Mouse (Mus musculus): ENCODE data around the gene Fbxo6. TPM values are rescaled to one million over a fixed set of nuclear protein-coding genes. Genes with fewer than 3 reads are reported as not detected.
A peak's percentile ranks its signal among the peaks of the same experiment; 100 is the strongest.

Gene Fbxo6
- polyA plus RNA-seq, 1 experiment from 2014 or later = 18.5 TPM

GRCm38 (mm10) chr4:148160436-148161390 lies 8.8 kb upstream of the Fbxo6 start, which contains the start of the genes Fbxo44 and Fbxo2:
TSS of gene Fbxo44 (minus strand) at chr4:148160482.
TSS of gene Fbxo2 (plus strand) at chr4:148160621.
- ATAC-seq (ENCODE audit: insufficient number of reproducible peaks, insufficient read depth, low FRiP score, low read depth) = peak; percentile 18
- peak within 1 kb of the TSS; percentile 56 to 67; a peak in 3 of 4 replicates for H3K27ac ChIP-seq (replicated peaks in 1 of 2; ENCODE audit: control insufficient read depth in 1 of 2, insufficient read depth in 1 of 2, low read depth in 2 of 2, low read length in 2 of 2)
- H3K9ac ChIP-seq (ENCODE audit: low read length) = peak within 1 kb of the TSS; percentile 79
- peaks cover 61% of the 10 kb centered on the region for H3K27me3 ChIP-seq (ENCODE audit: control insufficient read depth, insufficient read depth, low read length)
- peaks cover 22% of the 10 kb centered on the region for H3K36me3 ChIP-seq (ENCODE audit: control insufficient read depth, insufficient read depth, low read length)
- H3K4me1 ChIP-seq (ENCODE audit: control insufficient read depth in 2 of 2, insufficient read depth in 2 of 2, low read length in 2 of 2) = peaks cover 9 to 14% of the 10 kb centered on the region in 2 experiments; a peak in 3 of 4 replicates
- peak within 1 kb of the TSS; percentile 63 to 79 for H3K4me3 ChIP-seq (ENCODE audit: control insufficient read depth in 1 of 2, insufficient read depth in 1 of 2, low read depth in 1 of 2, low read length in 2 of 2)
- under 1% methylated on average over 42 of the region's 43 CpGs for WGBS
- H3K9me3 ChIP-seq (ENCODE audit: control insufficient read depth, low read length) = no peaks in the 10 kb centered on the region
- H3K4me2 ChIP-seq (ENCODE audit: low read length) = peak within 1 kb of the TSS; percentile 90

GRCm38 (mm10) chr4:148159544-148160435 lies 7.8 kb upstream of the Fbxo6 start:
- Histone ChIP-seq H3K27me3 (ENCODE audit: control insufficient read depth, insufficient read depth, low read length) (peaks cover 52% of the 10 kb centered on the region), H3K36me3 (ENCODE audit: control insufficient read depth, insufficient read depth, low read length) (peaks cover 30% of the 10 kb centered on the region), H3K4me1 (ENCODE audit: control insufficient read depth in 2 of 2, insufficient read depth in 2 of 2, low read length in 2 of 2) (peaks cover 9 to 14% of the 10 kb centered on the region in 2 experiments; a peak in 3 of 4 replicates), H3K4me2 (ENCODE audit: low read length) (peak overlapping the region; percentile 90), H3K27ac (replicated peaks in 1 of 2; ENCODE audit: control insufficient read depth in 1 of 2, insufficient read depth in 1 of 2, low read depth in 2 of 2, low read length in 2 of 2) (peak overlapping the region; percentile 56 to 67; a peak in 3 of 4 replicates), H3K9me3 (ENCODE audit: control insufficient read depth, low read length) (no peaks in the 10 kb centered on the region), H3K4me3 (ENCODE audit: control insufficient read depth in 1 of 2, insufficient read depth in 1 of 2, low read depth in 1 of 2, low read length in 2 of 2) (peak overlapping the region; percentile 63 to 79), H3K9ac (ENCODE audit: low read length) (peak overlapping the region; percentile 79)
- ATAC-seq (ENCODE audit: insufficient number of reproducible peaks, insufficient read depth, low FRiP score, low read depth) = peak; percentile 87
- WGBS = under 1% methylated on average over 49 of the region's 55 CpGs

- Histone ChIP-seq H3K9me3 (ENCODE audit: control insufficient read depth, low read length) (no peaks in the 10 kb centered on the region), H3K4me1 (ENCODE audit: control insufficient read depth in 2 of 2, insufficient read depth in 2 of 2, low read length in 2 of 2) (peaks cover 7 to 9% of the 10 kb centered on the region in 2 experiments; a peak in 3 of 4 replicates), H3K27ac (replicated peaks in 1 of 2; ENCODE audit: control insufficient read depth in 1 of 2, insufficient read depth in 1 of 2, low read depth in 2 of 2, low read length in 2 of 2) (peak overlapping the region; percentile 46 to 67), H3K36me3 (ENCODE audit: control insufficient read depth, insufficient read depth, low read length) (peaks cover 37% of the 10 kb centered on the region), H3K9ac (ENCODE audit: low read length) (peak overlapping the region; percentile 79), H3K27me3 (ENCODE audit: control insufficient read depth, insufficient read depth, low read length) (peaks cover 42% of the 10 kb centered on the region), H3K4me2 (ENCODE audit: low read length) (peak overlapping the region; percentile 90), H3K4me3 (ENCODE audit: control insufficient read depth in 1 of 2, insufficient read depth in 1 of 2, low read depth in 1 of 2, low read length in 2 of 2) (peak overlapping the region; percentile 63 to 79)
- ATAC-seq (ENCODE audit: insufficient number of reproducible peaks, insufficient read depth, low FRiP score, low read depth) = no peak
- 29% methylated on average over 27 of the region's 27 CpGs for WGBS
Observed at GRCm38 (mm10) chr4:148158436-148159348, 6.8 kb upstream of the Fbxo6 start.

- ATAC-seq (ENCODE audit: insufficient number of reproducible peaks, insufficient read depth, low FRiP score, low read depth) = no peak
- WGBS = 57% methylated on average over 3 of the region's 3 CpGs
Observed at GRCm38 (mm10) chr4:148154982-148155381, 3.0 kb upstream of the Fbxo6 start.

GRCm38 (mm10) chr4:148154006-148154405 lies 2.1 kb upstream of the Fbxo6 start:
- H3K27me3 ChIP-seq (ENCODE audit: control insufficient read depth, insufficient read depth, low read length) = peaks cover 7% of the 10 kb centered on the region; the same call in 1 of the 2 replicates
- peaks cover 41% of the 10 kb centered on the region for H3K36me3 ChIP-seq (ENCODE audit: control insufficient read depth, insufficient read depth, low read length)
- no peak overlapping the region for H3K4me3 ChIP-seq (ENCODE audit: control insufficient read depth in 1 of 2, insufficient read depth in 1 of 2, low read depth in 1 of 2, low read length in 2 of 2)
- H3K9ac ChIP-seq (ENCODE audit: low read length) = no peak overlapping the region
- WGBS = 93% methylated on average over 4 of the region's 4 CpGs
- H3K4me1 ChIP-seq (ENCODE audit: control insufficient read depth in 2 of 2, insufficient read depth in 2 of 2, low read length in 2 of 2) = peaks cover 8 to 14% of the 10 kb centered on the region in 2 experiments
- no peak overlapping the region for H3K27ac ChIP-seq (replicated peaks in 1 of 2; ENCODE audit: control insufficient read depth in 1 of 2, insufficient read depth in 1 of 2, low read depth in 2 of 2, low read length in 2 of 2)
- H3K4me2 ChIP-seq (ENCODE audit: low read length) = no peak overlapping the region
- H3K9me3 ChIP-seq (ENCODE audit: control insufficient read depth, low read length) = no peaks in the 10 kb centered on the region
- no peak for ATAC-seq (ENCODE audit: insufficient number of reproducible peaks, insufficient read depth, low FRiP score, low read depth)

More at GRCm38 (mm10) chr4:148154982-148155381, 3.0 kb upstream of the Fbxo6 start:
- no peak overlapping the region for H3K4me2 ChIP-seq (ENCODE audit: low read length)
- peaks cover 41% of the 10 kb centered on the region for H3K36me3 ChIP-seq (ENCODE audit: control insufficient read depth, insufficient read depth, low read length)
- H3K9ac ChIP-seq (ENCODE audit: low read length) = no peak overlapping the region
- H3K27ac ChIP-seq (replicated peaks in 1 of 2; ENCODE audit: control insufficient read depth in 1 of 2, insufficient read depth in 1 of 2, low read depth in 2 of 2, low read length in 2 of 2) = no peak overlapping the region
- H3K4me1 ChIP-seq (ENCODE audit: control insufficient read depth in 2 of 2, insufficient read depth in 2 of 2, low read length in 2 of 2) = peaks cover 10 to 14% of the 10 kb centered on the region in 2 experiments
- H3K9me3 ChIP-seq (ENCODE audit: control insufficient read depth, low read length) = no peaks in the 10 kb centered on the region
- no peak overlapping the region for H3K4me3 ChIP-seq (ENCODE audit: control insufficient read depth in 1 of 2, insufficient read depth in 1 of 2, low read depth in 1 of 2, low read length in 2 of 2)
- H3K27me3 ChIP-seq (ENCODE audit: control insufficient read depth, insufficient read depth, low read length) = peaks cover 7% of the 10 kb centered on the region; the same call in 1 of the 2 replicates

GRCm38 (mm10) chr4:148152547-148152946 lies 607 bp upstream of the Fbxo6 start:
- H3K4me3 ChIP-seq (ENCODE audit: control insufficient read depth in 1 of 2, insufficient read depth in 1 of 2, low read depth in 1 of 2, low read length in 2 of 2) = no peak overlapping the region
- H3K9me3 ChIP-seq (ENCODE audit: control insufficient read depth, low read length) = no peaks in the 10 kb centered on the region
- no peak overlapping the region for H3K9ac ChIP-seq (ENCODE audit: low read length)
- peaks cover 37% of the 10 kb centered on the region for H3K36me3 ChIP-seq (ENCODE audit: control insufficient read depth, insufficient read depth, low read length)
- WGBS = 85% methylated on average over 5 of the region's 5 CpGs
- H3K4me2 ChIP-seq (ENCODE audit: low read length) = no peak overlapping the region
- H3K27me3 ChIP-seq (ENCODE audit: control insufficient read depth, insufficient read depth, low read length) = no peaks in the 10 kb centered on the region
- H3K27ac ChIP-seq (replicated peaks in 1 of 2; ENCODE audit: control insufficient read depth in 1 of 2, insufficient read depth in 1 of 2, low read depth in 2 of 2, low read length in 2 of 2) = no peak overlapping the region
- peaks cover 3 to 5% of the 10 kb centered on the region in 2 experiments; a peak in 2 of 4 replicates for H3K4me1 ChIP-seq (ENCODE audit: control insufficient read depth in 2 of 2, insufficient read depth in 2 of 2, low read length in 2 of 2)
- ATAC-seq (ENCODE audit: insufficient number of reproducible peaks, insufficient read depth, low FRiP score, low read depth) = no peak
